Mouse (Mus musculus) spleen, postnatal 0 days (tissue): ENCODE data around the gene Fam229a. TPM values are rescaled to one million over a fixed set of nuclear protein-coding genes. Genes with fewer than 3 reads are reported as not detected.

ENCODE experiments used
- polyA plus RNA-seq: library from polyadenylated mRNA; unstranded; fragments of >200 nt; fragmentation: Nextera tagmentation; extraction: Ambion mirVana; gene quantifications from 2 replicates; pipeline ENCODE4 v1.2.1, GENCODE M21; 2015

Fam229a gene
- 0.74 and 0.83 TPM in 2 replicates for polyA plus RNA-seq

GRCm38 (mm10) chr4:129490972-129491880 lies at the start of gene Fam229a, which contains the start of gene Tssk3:
Gene Fam229a (plus strand): TSS chr4:129491190.
Gene Tssk3 (minus strand): TSS chr4:129491022.

GRCm38 (mm10) chr4:129461183-129461960 lies 29.6 kb upstream of the Fam229a start, which contains the start of gene Bsdc1:
Gene Bsdc1 (plus strand): TSS chr4:129461581.

GRCm38 (mm10) chr4:129513086-129513767 lies 22.2 kb downstream of the Fam229a start, which contains the start of gene Marcksl1:
Gene Marcksl1 (plus strand): TSS chr4:129513581.

Other genes with a start within 250 kb of the Fam229a start
- 0.59 and 0.96 TPM in 2 replicates for gene C77080, start 229.8 kb upstream of the Fam229a start, polyA plus RNA-seq
- 0.78 and 0.84 TPM in 2 replicates for gene Sync, start 203.6 kb upstream of the Fam229a start, polyA plus RNA-seq
- gene Rbbp4, start 155.8 kb upstream of the Fam229a start, polyA plus RNA-seq = 313 and 348 TPM in 2 replicates
- 31.7 and 32.9 TPM in 2 replicates for gene Zbtb8os, start 155.5 kb upstream of the Fam229a start, polyA plus RNA-seq
- 7.3 and 8.1 TPM in 2 replicates for gene Zbtb8a, start 113.1 kb upstream of the Fam229a start, polyA plus RNA-seq
- 0.26 and 0.28 TPM in 2 replicates for gene Zbtb8b, start 50.3 kb upstream of the Fam229a start, polyA plus RNA-seq
- 63.6 and 67.3 TPM in 2 replicates for gene Bsdc1, start 29.6 kb upstream of the Fam229a start, polyA plus RNA-seq
- gene Tssk3, start 168 bp upstream of the Fam229a start, polyA plus RNA-seq = 0.10 TPM in 1 of 2 replicates, not detected in the other
- 93.7 and 116 TPM in 2 replicates for gene Marcksl1, start 22.4 kb downstream of the Fam229a start, polyA plus RNA-seq
- 127 and 132 TPM in 2 replicates for gene Hdac1, start 51.5 kb downstream of the Fam229a start, polyA plus RNA-seq
- gene Lck, start 82.5 kb downstream of the Fam229a start, polyA plus RNA-seq = 7.3 and 7.8 TPM in 2 replicates
- gene Fam167b, start 87.4 kb downstream of the Fam229a start, polyA plus RNA-seq = 11.2 and 17.2 TPM in 2 replicates
- 233 and 235 TPM in 2 replicates for gene Eif3i, start 109.5 kb downstream of the Fam229a start, polyA plus RNA-seq
- 185 and 186 TPM in 2 replicates for gene Tmem234, start 109.5 kb downstream of the Fam229a start, polyA plus RNA-seq
- gene Dcdc2b, start 123.1 kb downstream of the Fam229a start, polyA plus RNA-seq = 0.81 and 1.3 TPM in 2 replicates
- gene Iqcc, start 127.9 kb downstream of the Fam229a start, polyA plus RNA-seq = 15.1 and 15.3 TPM in 2 replicates
- 36.7 and 45.7 TPM in 2 replicates for gene Ccdc28b, start 132.8 kb downstream of the Fam229a start, polyA plus RNA-seq
- 29.9 and 30.4 TPM in 2 replicates for gene Txlna, start 149.9 kb downstream of the Fam229a start, polyA plus RNA-seq
- 5.4 and 6.5 TPM in 2 replicates for gene Kpna6, start 181.6 kb downstream of the Fam229a start, polyA plus RNA-seq
- gene Tmem39b, start 205.6 kb downstream of the Fam229a start, polyA plus RNA-seq = 4.9 and 5.1 TPM in 2 replicates